In genomic region chr7:13034148-13034977, GRCm38 (mm10) we compare ENCODE assay signal across 8 mouse cellular contexts. TPM values are rescaled to one million over a fixed set of nuclear protein-coding genes. Genes with fewer than 3 reads are reported as not detected.
A peak's percentile ranks its signal among the peaks of the same experiment; 100 is the strongest.
DNase-seq lines count a peak whose midpoint lies in the region; ATAC-seq and TF ChIP-seq lines count a peak whose summit lies in the region.

Chmp2a (minus strand) TSS chr7:13034807.

- peak within 1 kb of the TSS; percentile 90 for H3K27ac ChIP-seq in forebrain, embryonic 14.5 days (ENCODE audit: low read depth, low read length)
- peak within 1 kb of the TSS; percentile 96 for H3K27ac ChIP-seq in neural tube, embryonic 15.5 days (replicated peaks)

- intact Hi-C loops in heart, postnatal 14 days (cut with DNase I) = no loop called here

- peak within 1 kb of the TSS; percentile 89 for H3K4me3 ChIP-seq in E14TG2a.4 (replicated peaks; ENCODE audit: low read length)
- H3K4me3 ChIP-seq in forebrain, embryonic 14.5 days (ENCODE audit: low read depth, low read length) = peak within 1 kb of the TSS; percentile 56
- H3K4me3 ChIP-seq in neural tube, embryonic 15.5 days (replicated peaks) = peak within 1 kb of the TSS; percentile 62

- H3K9ac ChIP-seq in forebrain, embryonic 14.5 days (ENCODE audit: low read length) = peak within 1 kb of the TSS; percentile 85
- H3K9ac ChIP-seq in neural tube, embryonic 15.5 days (replicated peaks) = peak within 1 kb of the TSS; percentile 68

- peaks cover 70% of the 10 kb centered on the region for H3K36me3 ChIP-seq in E14TG2a.4 (ENCODE audit: insufficient read depth, low read length)
- H3K36me3 ChIP-seq in forebrain, embryonic 14.5 days (ENCODE audit: control insufficient read depth, insufficient read depth, low read length) = peaks cover 60% of the 10 kb centered on the region
- peaks cover 54% of the 10 kb centered on the region for H3K36me3 ChIP-seq in neural tube, embryonic 15.5 days

- H3K4me2 ChIP-seq in forebrain, embryonic 14.5 days (ENCODE audit: low read length) = peak within 1 kb of the TSS; percentile 92
- peak within 1 kb of the TSS; percentile 93 for H3K4me2 ChIP-seq in neural tube, embryonic 15.5 days

- H3K9me3 ChIP-seq in E14TG2a.4 (ENCODE audit: low read length) = no peaks in the 10 kb centered on the region
- no peaks in the 10 kb centered on the region for H3K9me3 ChIP-seq in forebrain, embryonic 14.5 days (replicated peaks; ENCODE audit: control insufficient read depth, low read length)
- no peaks in the 10 kb centered on the region for H3K9me3 ChIP-seq in neural tube, embryonic 15.5 days (replicated peaks)

- no peaks in the 10 kb centered on the region for H3K27me3 ChIP-seq in E14TG2a.4 (ENCODE audit: insufficient read depth, low read length)
- no peaks in the 10 kb centered on the region for H3K27me3 ChIP-seq in forebrain, embryonic 14.5 days (replicated peaks; ENCODE audit: control insufficient read depth, insufficient read depth, low read length)
- no peaks in the 10 kb centered on the region for H3K27me3 ChIP-seq in neural tube, embryonic 15.5 days (replicated peaks)

- TF ChIP-seq CTCF in E14TG2a.4 (conservative IDR thresholded peaks at IDR 0.05; ENCODE audit: low read length) = no peak

- H3K4me1 ChIP-seq in E14TG2a.4 (replicated peaks; ENCODE audit: low read depth, low read length) = peaks cover 78% of the 10 kb centered on the region
- peaks cover 25% of the 10 kb centered on the region for H3K4me1 ChIP-seq in forebrain, embryonic 14.5 days (ENCODE audit: control insufficient read depth, insufficient read depth, low read length)
- H3K4me1 ChIP-seq in neural tube, embryonic 15.5 days = peaks cover 54% of the 10 kb centered on the region

- peak; percentile 98 for DNase-seq in forebrain, embryonic 14.5 days (ENCODE audit: low spot score)
- peak; percentile 96 to 97 for DNase-seq in heart, postnatal 14 days
- DNase-seq in layer of hippocampus, adult 11-12 months (ENCODE audit: low spot score) = peak; percentile 98
- peak; percentile 97 to 98 for DNase-seq in lung, adult 18-20 months
- peak; percentile 96 for DNase-seq in testis, postnatal 14 days (ENCODE audit: low spot score)

- ATAC-seq in cerebellum, adult (ENCODE audit: insufficient number of reproducible peaks, low FRiP score, low TSS enrichment) = peak; percentile 65
- peak; percentile 79 for ATAC-seq in forebrain, embryonic 14.5 days
- ATAC-seq in neural tube, embryonic 15.5 days (ENCODE audit: low FRiP score) = peak; percentile 83

- WGBS in forebrain, embryonic 14.5 days = under 1% methylated on average over 45 of the region's 45 CpGs
- under 1% methylated on average over 45 of the region's 45 CpGs for WGBS in neural tube, embryonic 15.5 days

RNA-seq across cellular contexts. Expression of gene Chmp2a, which starts in this region (rescaled TPM):
- 189 and 215 TPM in 2 replicates for polyA plus RNA-seq in forebrain, embryonic 14.5 days (2014; fragmentation: Nextera tagmentation; extraction: Ambion mirVana)
- 100 to 1,000 TPM; 129 to 130 TPM for total RNA-seq in heart, postnatal 14 days (2021)
- polyA plus RNA-seq in neural tube, embryonic 15.5 days (2015; fragmentation: Nextera tagmentation; extraction: Ambion mirVana) = 165 and 170 TPM in 2 replicates

Comparison
In these comparisons a context has a peak if more than half of its experiments do, and no peak if none do; other contexts are left out.
1. Peak in every context shown above with its lines: DNase-seq, ATAC-seq, H3K4me3 ChIP-seq and H3K27ac ChIP-seq.